Mouse (Mus musculus): Measurements from ENCODE around the gene Btla. TPM values are rescaled to one million over a fixed set of nuclear protein-coding genes. Genes with fewer than 3 reads are reported as not detected.

Gene Btla
- not detected in 2 replicates for polyA plus RNA-seq (2012)

DNA sequence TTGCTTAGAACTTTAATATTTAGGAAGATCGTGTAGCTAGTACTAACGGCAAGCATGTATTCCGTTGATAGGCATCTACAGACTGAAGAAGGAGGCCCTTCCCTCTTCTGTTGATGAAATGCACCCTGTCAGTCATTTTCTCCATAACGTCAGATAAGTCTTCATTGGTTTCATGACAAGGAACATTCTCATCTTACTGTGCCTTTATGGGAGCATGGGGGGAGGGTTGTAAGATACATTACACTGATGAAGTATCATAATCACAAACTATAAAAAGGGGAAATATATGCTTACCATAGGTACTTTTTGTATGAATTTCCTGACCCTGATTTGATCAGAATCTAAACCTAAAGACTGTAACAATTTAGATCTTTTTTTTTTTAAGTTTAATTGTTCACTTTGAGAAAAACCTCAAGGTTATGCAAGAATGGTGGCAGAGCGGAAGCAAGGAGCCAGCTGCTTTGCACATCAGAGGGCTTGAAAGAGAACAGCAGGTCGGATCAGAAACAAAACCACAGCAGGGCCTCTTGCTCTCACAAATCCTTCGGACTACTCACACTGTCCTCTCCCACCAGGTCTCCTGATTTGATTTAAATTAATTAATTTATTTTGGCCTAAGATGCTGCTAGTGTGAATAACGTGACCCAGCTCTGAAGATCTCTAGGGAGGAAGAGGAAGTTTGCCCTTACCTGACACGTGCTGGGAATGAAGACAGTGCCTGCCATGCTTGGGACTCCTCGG is at the start of gene Btla:
TSS of gene Btla (plus strand) at position 668 of the 741 bp plus-strand sequence.
- Histone ChIP-seq H3K4me3 (replicated peaks) (no peak within 1 kb of the TSS), H3K36me3 (ENCODE audit: control insufficient read depth) (no peaks in the 10 kb centered on the region), H3K4me1 (ENCODE audit: control insufficient read depth) (no peaks in the 10 kb centered on the region), H3K27me3 (ENCODE audit: control insufficient read depth) (no peaks in the 10 kb centered on the region), H3K9me3 (ENCODE audit: control insufficient read depth, low read length) (no peaks in the 10 kb centered on the region)
- TF ChIP-seq GATA1 (IDR thresholded peaks at IDR 0.05; ENCODE audit: low read length) (no peak), TAL1 (IDR thresholded peaks at IDR 0.05; ENCODE audit: low read length) (no peak)

DNA sequence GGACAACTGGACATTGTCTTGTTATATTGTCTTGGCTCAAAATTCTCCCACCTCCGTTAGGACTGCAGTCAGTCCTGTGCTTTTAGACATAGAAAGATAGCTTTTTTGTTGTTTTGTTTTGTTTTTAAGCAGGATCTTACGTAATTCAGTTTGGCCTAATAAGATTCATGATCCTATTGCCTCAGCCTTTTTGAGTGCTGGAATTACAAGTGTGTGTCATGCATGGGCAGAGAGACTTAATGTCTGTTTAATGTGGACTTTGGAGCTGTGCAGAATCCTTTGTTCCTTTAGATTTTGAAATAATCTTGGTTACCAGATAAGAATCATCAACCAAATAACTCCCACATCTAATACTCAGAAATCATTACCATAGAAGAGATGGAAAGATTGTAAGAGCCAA is 45.6 kb upstream of the Btla start:
- H3K9me3 ChIP-seq (ENCODE audit: control insufficient read depth, low read length), result no peaks in the 10 kb centered on the region
- TF ChIP-seq GATA1 (IDR thresholded peaks at IDR 0.05; ENCODE audit: low read length) (no peak), TAL1 (IDR thresholded peaks at IDR 0.05; ENCODE audit: low read length) (no peak)
- H3K27me3 ChIP-seq (ENCODE audit: control insufficient read depth), result no peaks in the 10 kb centered on the region
- no peak overlapping the region for H3K4me3 ChIP-seq (replicated peaks)
- H3K36me3 ChIP-seq (ENCODE audit: control insufficient read depth), result peaks cover 18% of the 10 kb centered on the region
- no peaks in the 10 kb centered on the region for H3K4me1 ChIP-seq (ENCODE audit: control insufficient read depth)

DNA sequence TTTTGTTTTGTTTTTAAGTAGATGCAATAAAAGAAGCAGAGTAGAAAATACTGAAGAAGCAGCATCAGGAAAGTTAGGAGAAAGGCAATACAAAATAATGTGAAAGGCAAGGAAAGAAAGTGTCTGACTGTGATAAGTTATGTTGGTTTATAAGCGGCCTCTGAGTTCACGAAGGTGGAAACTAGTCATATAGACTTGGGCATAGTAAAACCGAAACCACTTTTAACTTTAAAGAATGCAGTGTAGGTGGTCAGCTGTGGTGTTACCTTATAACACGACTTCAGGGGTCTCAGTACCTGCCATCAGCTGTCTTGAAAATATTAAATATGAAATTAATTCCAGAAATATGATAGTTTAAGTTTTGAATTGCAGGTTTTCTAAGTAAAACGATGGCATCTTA is 42.3 kb upstream of the Btla start:
- peaks cover 24% of the 10 kb centered on the region for H3K36me3 ChIP-seq (ENCODE audit: control insufficient read depth)

GRCm38 (mm10) chr16:45192613-45193012 is 31.5 kb upstream of the Btla start:
- H3K27me3 ChIP-seq (ENCODE audit: control insufficient read depth), result no peaks in the 10 kb centered on the region
- TF ChIP-seq GATA1 (IDR thresholded peaks at IDR 0.05; ENCODE audit: low read length), result no peak
- no peak for TF ChIP-seq TAL1 (IDR thresholded peaks at IDR 0.05; ENCODE audit: low read length)
- H3K4me3 ChIP-seq (replicated peaks), result no peak overlapping the region
- peaks cover 10% of the 10 kb centered on the region for H3K36me3 ChIP-seq (ENCODE audit: control insufficient read depth)
- H3K9me3 ChIP-seq (ENCODE audit: control insufficient read depth, low read length), result no peaks in the 10 kb centered on the region
- H3K4me1 ChIP-seq (ENCODE audit: control insufficient read depth), result no peaks in the 10 kb centered on the region

More for the DNA sequence above, 42.3 kb upstream of the Btla start:
- Histone ChIP-seq H3K9me3 (ENCODE audit: control insufficient read depth, low read length) (no peaks in the 10 kb centered on the region), H3K4me3 (replicated peaks) (no peak overlapping the region), H3K27me3 (ENCODE audit: control insufficient read depth) (no peaks in the 10 kb centered on the region), H3K4me1 (ENCODE audit: control insufficient read depth) (no peaks in the 10 kb centered on the region)
- TF ChIP-seq TAL1 (IDR thresholded peaks at IDR 0.05; ENCODE audit: low read length), result no peak
- no peak for TF ChIP-seq GATA1 (IDR thresholded peaks at IDR 0.05; ENCODE audit: low read length)

GRCm38 (mm10) chr16:45196816-45197215 is 27.3 kb upstream of the Btla start:
- H3K4me3 ChIP-seq (replicated peaks), result no peak overlapping the region
- H3K4me1 ChIP-seq (ENCODE audit: control insufficient read depth), result no peaks in the 10 kb centered on the region
- no peaks in the 10 kb centered on the region for H3K9me3 ChIP-seq (ENCODE audit: control insufficient read depth, low read length)
- H3K36me3 ChIP-seq (ENCODE audit: control insufficient read depth), result no peaks in the 10 kb centered on the region
- no peaks in the 10 kb centered on the region for H3K27me3 ChIP-seq (ENCODE audit: control insufficient read depth)
- TF ChIP-seq TAL1 (IDR thresholded peaks at IDR 0.05; ENCODE audit: low read length), result no peak
- no peak for TF ChIP-seq GATA1 (IDR thresholded peaks at IDR 0.05; ENCODE audit: low read length)

- Histone ChIP-seq H3K4me3 (replicated peaks) (no peak overlapping the region), H3K4me1 (ENCODE audit: control insufficient read depth) (no peaks in the 10 kb centered on the region), H3K36me3 (ENCODE audit: control insufficient read depth) (no peaks in the 10 kb centered on the region), H3K9me3 (ENCODE audit: control insufficient read depth, low read length) (no peaks in the 10 kb centered on the region), H3K27me3 (ENCODE audit: control insufficient read depth) (no peaks in the 10 kb centered on the region)
- no peak for TF ChIP-seq TAL1 (IDR thresholded peaks at IDR 0.05; ENCODE audit: low read length)
- TF ChIP-seq GATA1 (IDR thresholded peaks at IDR 0.05; ENCODE audit: low read length), result no peak
These were observed 22.7 kb upstream of the Btla start for GRCm38 (mm10) chr16:45201395-45201794.

DNA sequence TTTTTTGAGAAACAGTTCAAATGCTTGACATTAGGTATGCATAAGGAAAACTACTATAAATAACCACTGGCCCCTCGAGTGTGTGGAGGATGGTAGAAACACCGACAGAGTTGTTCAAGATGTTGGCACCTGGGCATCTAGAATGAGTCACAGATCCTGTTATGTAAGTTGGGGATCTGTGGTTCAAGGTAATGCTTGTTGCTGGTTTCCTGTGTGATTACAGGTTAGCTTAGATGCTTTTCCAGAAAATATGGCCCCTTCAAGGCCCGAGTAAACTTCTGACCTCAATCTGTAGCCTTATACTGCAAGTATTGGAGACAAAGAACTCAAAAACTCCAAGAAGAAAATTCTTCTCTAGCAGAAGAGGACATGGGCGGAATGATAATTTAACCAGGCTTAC is 19.7 kb upstream of the Btla start:
- TF ChIP-seq TAL1 (IDR thresholded peaks at IDR 0.05; ENCODE audit: low read length), result no peak
- TF ChIP-seq GATA1 (IDR thresholded peaks at IDR 0.05; ENCODE audit: low read length), result no peak
- no peaks in the 10 kb centered on the region for H3K27me3 ChIP-seq (ENCODE audit: control insufficient read depth)

DNA sequence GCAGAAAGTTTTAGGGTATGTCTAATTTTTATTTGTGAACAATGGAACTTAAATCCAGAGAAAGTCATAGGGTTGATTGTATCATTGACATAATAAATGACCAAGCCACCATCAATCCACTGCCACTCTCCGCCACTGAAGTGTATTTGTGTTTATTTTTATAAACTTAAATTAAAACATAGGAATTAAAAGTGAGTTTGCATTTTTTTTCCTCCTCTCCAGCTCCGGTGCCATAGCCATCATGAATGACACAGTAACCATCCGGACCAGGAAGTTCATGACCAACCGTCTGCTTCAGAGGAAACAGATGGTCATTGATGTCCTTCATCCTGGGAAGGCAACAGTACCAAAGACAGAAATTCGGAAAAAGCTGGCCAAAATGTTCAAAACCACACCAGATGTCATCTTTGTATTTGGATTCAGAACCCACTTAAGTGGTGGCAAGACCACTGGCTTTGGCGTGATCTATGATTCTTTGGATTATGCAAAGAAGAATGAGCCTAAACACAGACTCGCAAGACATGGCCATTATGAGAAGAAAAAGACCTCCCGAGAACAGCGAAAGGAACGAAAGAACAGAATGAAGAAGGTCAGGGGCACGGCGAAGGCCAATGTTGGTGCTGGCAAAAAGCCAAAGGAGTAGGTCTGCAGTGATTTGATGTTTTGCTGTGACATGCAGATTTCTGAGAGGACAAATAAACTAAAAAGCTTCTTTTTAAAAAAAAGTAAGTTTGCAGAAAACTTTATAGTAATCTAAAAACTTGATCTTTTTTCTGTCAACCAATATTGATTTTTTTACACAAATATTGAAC is 19.1 kb upstream of the Btla start:
- Histone ChIP-seq H3K9me3 (ENCODE audit: control insufficient read depth, low read length) (no peaks in the 10 kb centered on the region), H3K4me3 (replicated peaks) (no peak overlapping the region), H3K36me3 (ENCODE audit: control insufficient read depth) (no peaks in the 10 kb centered on the region), H3K4me1 (ENCODE audit: control insufficient read depth) (no peaks in the 10 kb centered on the region), H3K27me3 (ENCODE audit: control insufficient read depth) (no peaks in the 10 kb centered on the region)
- TF ChIP-seq TAL1 (IDR thresholded peaks at IDR 0.05; ENCODE audit: low read length) (no peak), GATA1 (IDR thresholded peaks at IDR 0.05; ENCODE audit: low read length) (no peak)

More for the DNA sequence above, 19.7 kb upstream of the Btla start:
- Histone ChIP-seq H3K9me3 (ENCODE audit: control insufficient read depth, low read length) (no peaks in the 10 kb centered on the region), H3K4me1 (ENCODE audit: control insufficient read depth) (no peaks in the 10 kb centered on the region), H3K36me3 (ENCODE audit: control insufficient read depth) (no peaks in the 10 kb centered on the region), H3K4me3 (replicated peaks) (no peak overlapping the region)

DNA sequence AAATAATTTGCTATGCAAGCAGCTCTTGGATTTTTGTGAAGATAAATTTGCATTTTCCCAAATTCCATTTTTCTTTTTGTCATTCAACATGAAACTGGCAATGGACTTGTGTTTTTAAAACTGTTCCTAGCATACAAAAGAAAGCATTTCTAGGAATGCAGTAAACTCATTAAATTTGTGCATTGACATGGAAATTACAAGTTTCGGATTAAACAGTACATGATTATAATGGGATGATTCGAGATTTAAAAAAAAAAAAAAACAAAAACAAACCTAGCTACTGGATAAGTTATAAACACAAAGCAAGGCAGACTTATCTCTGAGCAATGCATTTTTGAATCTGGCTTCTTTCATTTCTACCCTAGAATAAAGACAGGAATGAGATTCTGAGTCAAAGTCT is 2.1 kb upstream of the Btla start:
- Histone ChIP-seq H3K36me3 (ENCODE audit: control insufficient read depth) (no peaks in the 10 kb centered on the region), H3K27me3 (ENCODE audit: control insufficient read depth) (no peaks in the 10 kb centered on the region), H3K9me3 (ENCODE audit: control insufficient read depth, low read length) (no peaks in the 10 kb centered on the region), H3K4me1 (ENCODE audit: control insufficient read depth) (no peaks in the 10 kb centered on the region), H3K4me3 (replicated peaks) (no peak overlapping the region)
- no peak for TF ChIP-seq GATA1 (IDR thresholded peaks at IDR 0.05; ENCODE audit: low read length)
- TF ChIP-seq TAL1 (IDR thresholded peaks at IDR 0.05; ENCODE audit: low read length), result no peak
